Mouse (Mus musculus) forebrain, postnatal 0 days (tissue): Measurements from ENCODE around the gene Nectin3. TPM values are rescaled to one million over a fixed set of nuclear protein-coding genes. Genes with fewer than 3 reads are reported as not detected.
A peak's percentile ranks its signal among the peaks of the same experiment; 100 is the strongest.
"Not testable (repeated sequence)": the region's sequence is repeated elsewhere in the genome, so short reads cannot be mapped to it uniquely, and the experiment has no call there.

Source experiments
- ATAC-seq: fragments of 200-750 bp; cut with Nextera tagmentation; 2 replicates; pipeline ENCODE4 v1.8.0; 2017; ENCODE audit warnings: mild to moderate bottlenecking, moderate library complexity
- DNase-seq: peaks from one replicate; pipeline ENCODE4 v3.0.0-alpha.2; 2015
- H3K27ac ChIP-seq: fragments of 300-500 bp; sonication (generic); 2 replicates; pipeline ENCODE4 v1.5.1; 2014; ENCODE audit warnings: low read depth, mild to moderate bottlenecking, antibody characterized with exemption, low read length, moderate library complexity, mixed read lengths
- H3K27me3 ChIP-seq: fragments of 300-500 bp; sonication (generic); 2 replicates; pipeline ENCODE4 v1.6.1; 2014; ENCODE audit warnings: mild to moderate bottlenecking, low read length, mixed read lengths; ENCODE audit not compliant: insufficient read depth
- H3K36me3 ChIP-seq: fragments of 300-500 bp; sonication (generic); 2 replicates; pipeline ENCODE4 v1.6.1; 2014; ENCODE audit warnings: mild to moderate bottlenecking, moderate library complexity; ENCODE audit not compliant: insufficient read depth
- H3K4me1 ChIP-seq: fragments of 300-500 bp; sonication (generic); 2 replicates; pipeline ENCODE4 v1.6.1; 2014; ENCODE audit warnings: antibody characterized with exemption; ENCODE audit not compliant: insufficient read depth
- H3K4me2 ChIP-seq: fragments of 300-500 bp; sonication (generic); 2 replicates; pipeline ENCODE4 v1.6.1; 2014; ENCODE audit warnings: low read depth, mild to moderate bottlenecking, moderate library complexity
- H3K4me3 ChIP-seq: fragments of 300-500 bp; sonication (generic); 2 replicates; pipeline ENCODE4 v1.5.1; 2014; ENCODE audit warnings: low read depth, low read length, mixed read lengths
- H3K9ac ChIP-seq: fragments of 300-500 bp; sonication (generic); 2 replicates; pipeline ENCODE4 v1.6.1; 2014; ENCODE audit warnings: mild to moderate bottlenecking
- H3K9me3 ChIP-seq: fragments of 300-500 bp; sonication (generic); 2 replicates; pipeline ENCODE4 v1.6.1; 2016; ENCODE audit warnings: low read length
- CTCF ChIP-seq: sonication (generic); IDR thresholded peaks from 2 replicates; pipeline ENCODE4 v1.5.1; 2016; ENCODE audit warnings: antibody characterized with exemption, control low read depth, low read depth
- WGBS: fragments of 180-500 bp; shearing (Covaris S2); extraction: QIAGEN DNeasy Blood & Tissue Kit; methylation state at CpG from one replicate; pipeline ENCODE4 v1.1.7; 2014; 5-methylcytosine and 5-hydroxymethylcytosine counted together
- polyA plus RNA-seq: library from polyadenylated mRNA; unstranded; fragments of >200 nt; fragmentation: Nextera tagmentation; extraction: Ambion mirVana; gene quantifications from 2 replicates; pipeline ENCODE4 v1.2.1, GENCODE M21; 2015
- total RNA-seq: library from RNA; depleted of rRNA; stranded (reverse); fragments of >200 nt; gene quantifications from 2 replicates; pipeline ENCODE4 v1.2.3, GENCODE M21; 2014

Gene Nectin3
- total and polyA plus RNA-seq, 2 experiments from 2014 or later = 34.8 to 64.1 TPM

DNA sequence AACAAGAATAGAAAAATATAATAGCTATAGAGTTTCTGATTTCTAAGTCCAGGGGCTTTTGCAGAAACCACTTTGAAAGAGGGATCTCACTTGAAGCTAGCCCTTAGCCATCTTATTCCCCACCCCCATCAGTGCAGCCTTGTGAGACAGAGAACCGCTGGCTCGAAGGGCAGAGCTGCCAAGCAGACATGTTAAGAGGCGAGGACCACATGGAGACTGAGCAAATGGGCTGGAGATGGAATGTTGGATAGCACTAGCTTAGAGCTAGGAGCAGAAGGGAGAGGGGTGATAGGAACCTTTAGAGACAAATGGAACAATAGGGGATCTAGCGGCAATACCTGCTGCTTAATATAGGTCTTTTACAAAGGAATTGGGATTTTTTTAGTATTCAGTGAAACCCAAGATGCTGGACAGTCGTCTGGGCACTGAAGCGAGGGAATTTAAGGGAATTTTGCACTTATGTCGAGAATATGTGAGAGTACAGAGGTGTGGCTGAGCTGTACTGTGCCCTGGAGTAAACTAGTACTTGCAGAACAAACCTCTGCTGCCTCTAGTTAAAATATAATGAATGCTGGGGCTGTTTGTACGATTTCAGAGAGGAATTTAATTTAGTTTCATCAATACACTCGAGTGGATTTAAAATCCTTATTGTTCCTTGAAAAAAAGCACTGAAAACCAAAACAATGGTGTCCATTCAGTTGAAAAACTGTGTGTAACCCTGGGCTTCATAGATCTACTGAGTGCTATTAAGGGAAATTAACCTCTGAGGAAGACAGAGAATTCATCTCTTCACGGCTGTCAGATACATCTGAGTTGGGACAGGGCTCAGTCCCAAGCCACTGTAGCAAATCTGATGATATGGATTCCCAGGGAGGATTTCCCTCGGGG lies 109.6 kb downstream of the Nectin3 start:
- no peaks in the 10 kb centered on the region for H3K9me3 ChIP-seq
- no peak overlapping the region for H3K4me3 ChIP-seq
- ATAC-seq = no peak
- WGBS = 28% methylated on average over 11 of the region's 11 CpGs
- H3K9ac ChIP-seq = no peak overlapping the region
- no peak for DNase-seq
- H3K27ac ChIP-seq = no peak overlapping the region
- H3K4me2 ChIP-seq = no peak overlapping the region
- H3K4me1 ChIP-seq = no peaks in the 10 kb centered on the region
- no peak for TF ChIP-seq CTCF
- H3K27me3 ChIP-seq = no peaks in the 10 kb centered on the region
- H3K36me3 ChIP-seq = no peaks in the 10 kb centered on the region

GRCm38 (mm10) chr16:46384279-46384678 lies 114.0 kb downstream of the Nectin3 start:
- Histone ChIP-seq H3K4me3 (no peak overlapping the region), H3K27ac (no peak overlapping the region), H3K36me3 (no peaks in the 10 kb centered on the region), H3K9ac (no peak overlapping the region), H3K9me3 (no peaks in the 10 kb centered on the region), H3K4me1 (no peaks in the 10 kb centered on the region), H3K27me3 (no peaks in the 10 kb centered on the region), H3K4me2 (no peak overlapping the region)
- TF ChIP-seq CTCF = no peak
- no peak for DNase-seq
- peak; percentile 23; the same call in 1 of the 2 replicates for ATAC-seq
- WGBS = 82% methylated on average over 5 of the region's 5 CpGs

- WGBS = 82% methylated on average over 4 of the region's 4 CpGs
- Histone ChIP-seq H3K27ac (no peak overlapping the region), H3K9ac (no peak overlapping the region), H3K4me2 (no peak overlapping the region), H3K9me3 (no peaks in the 10 kb centered on the region), H3K27me3 (no peaks in the 10 kb centered on the region), H3K36me3 (no peaks in the 10 kb centered on the region), H3K4me3 (no peak overlapping the region), H3K4me1 (no peaks in the 10 kb centered on the region)
- TF ChIP-seq CTCF = no peak
- ATAC-seq (peak; percentile 55; the same call in 1 of the 2 replicates), DNase-seq (no peak)
These were observed 115.0 kb downstream of the Nectin3 start for GRCm38 (mm10) chr16:46383344-46383743.

DNA sequence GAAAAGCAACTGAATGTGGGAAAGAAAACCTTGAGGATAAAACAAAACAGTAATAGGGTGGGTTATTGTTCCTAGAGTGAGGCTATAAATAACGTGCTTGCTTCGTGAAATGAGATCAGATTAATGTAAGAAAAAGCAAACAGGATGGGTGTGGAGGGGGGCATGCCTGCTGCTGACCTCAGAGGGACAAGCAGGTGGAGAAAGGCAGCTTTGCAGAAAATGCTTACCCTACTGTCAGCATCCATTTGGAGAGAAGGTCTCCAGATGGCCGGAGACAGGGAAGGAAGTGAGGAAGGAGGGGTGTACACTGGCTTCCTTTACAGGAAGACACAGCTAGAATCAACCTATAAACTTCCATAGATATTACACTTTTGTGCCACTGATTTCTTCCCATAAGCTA lies 121.8 kb downstream of the Nectin3 start:
- no peak overlapping the region for H3K27ac ChIP-seq
- H3K4me2 ChIP-seq = no peak overlapping the region
- TF ChIP-seq CTCF = no peak
- no peaks in the 10 kb centered on the region for H3K4me1 ChIP-seq
- DNase-seq (no peak), ATAC-seq (no peak)
- no peak overlapping the region for H3K9ac ChIP-seq
- no peaks in the 10 kb centered on the region for H3K36me3 ChIP-seq
- H3K9me3 ChIP-seq = no peaks in the 10 kb centered on the region
- no peak overlapping the region for H3K4me3 ChIP-seq
- H3K27me3 ChIP-seq = no peaks in the 10 kb centered on the region
- 69% methylated on average over 3 of the region's 3 CpGs for WGBS

- ATAC-seq = no peak
- TF ChIP-seq CTCF = no peak
- Histone ChIP-seq H3K9ac (no peak overlapping the region), H3K4me2 (no peak overlapping the region), H3K4me3 (no peak overlapping the region), H3K27ac (no peak overlapping the region), H3K36me3 (no peaks in the 10 kb centered on the region), H3K4me1 (no peaks in the 10 kb centered on the region), H3K9me3 (no peaks in the 10 kb centered on the region), H3K27me3 (no peaks in the 10 kb centered on the region)
- DNase-seq = no peak
- WGBS = 57% methylated on average over 6 of the region's 6 CpGs
These were observed 136.3 kb downstream of the Nectin3 start for GRCm38 (mm10) chr16:46362022-46362421.

DNA sequence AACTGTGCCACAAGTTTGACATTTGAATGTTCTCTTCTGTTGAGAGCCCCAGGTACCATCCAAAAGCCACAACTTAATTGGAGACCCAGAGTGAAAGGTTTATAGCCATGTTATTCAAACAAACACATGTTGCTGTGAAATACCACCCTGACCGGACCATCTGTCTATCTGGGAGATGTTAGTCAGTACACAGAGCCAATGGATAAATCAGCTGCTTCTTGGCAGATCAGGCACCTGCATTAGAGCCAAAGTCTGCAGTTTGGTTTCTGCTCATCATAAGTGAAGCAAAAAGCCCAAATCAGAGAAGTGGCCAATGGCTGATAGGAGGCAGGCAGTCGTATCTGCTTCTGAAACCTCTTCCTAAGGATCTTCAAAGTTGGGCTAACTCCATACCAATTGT lies 140.7 kb downstream of the Nectin3 start:
- ATAC-seq (peak; percentile 43; the same call in 1 of the 2 replicates), DNase-seq (peak; percentile 26)
- H3K36me3 ChIP-seq, H3K4me3 ChIP-seq, H3K27me3 ChIP-seq, H3K9ac ChIP-seq, H3K9me3 ChIP-seq, H3K27ac ChIP-seq, H3K4me2 ChIP-seq, H3K4me1 ChIP-seq: not testable (repeated sequence)
- WGBS = 73% methylated on average over 2 of the region's 2 CpGs

- no peak overlapping the region for H3K4me3 ChIP-seq
- 36% methylated on average over 3 of the region's 3 CpGs for WGBS
- H3K27me3 ChIP-seq = no peaks in the 10 kb centered on the region
- H3K9me3 ChIP-seq = no peaks in the 10 kb centered on the region
- no peak overlapping the region for H3K9ac ChIP-seq
- ATAC-seq (no peak), DNase-seq (no peak)
- H3K36me3 ChIP-seq = no peaks in the 10 kb centered on the region
- TF ChIP-seq CTCF = no peak
- no peak overlapping the region for H3K27ac ChIP-seq
- H3K4me2 ChIP-seq = no peak overlapping the region
- no peaks in the 10 kb centered on the region for H3K4me1 ChIP-seq
These were observed 141.7 kb downstream of the Nectin3 start for GRCm38 (mm10) chr16:46356663-46357062.
